Mouse (Mus musculus) kidney, adult 9 months (tissue): ENCODE results near the gene Prkci.

Experiments used
- DNase-seq: peaks from one replicate; pipeline ENCODE4 v3.0.0; 2022

The Prkci gene

GRCm38 (mm10) chr3:31089956-31090355 lies 94.4 kb downstream of the Prkci start:
- DNase-seq: no peak

DNA sequence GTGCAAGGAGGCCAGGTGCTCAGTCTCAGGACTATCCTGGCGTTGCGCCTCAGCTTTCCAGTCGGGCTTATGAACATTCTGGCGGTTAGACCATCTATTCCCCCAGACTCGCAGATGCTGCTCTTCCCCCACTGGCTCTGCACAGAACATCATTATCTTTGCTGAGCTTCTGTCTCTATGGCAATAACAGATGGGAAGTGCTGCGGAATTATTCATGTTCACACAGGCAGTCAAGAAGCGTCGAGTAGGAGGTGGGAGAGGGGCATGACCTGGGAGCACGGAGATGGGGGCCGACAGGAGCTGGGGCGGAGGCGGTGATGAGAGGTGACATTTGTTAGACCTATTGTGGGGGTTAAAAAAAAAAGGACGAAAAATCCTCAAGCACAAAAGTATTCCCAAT lies 97.6 kb downstream of the Prkci start:
- no peak for DNase-seq

- peak; percentile 73 for DNase-seq
Measured at GRCm38 (mm10) chr3:31093627-31094351, 98.2 kb downstream of the Prkci start.

- DNase-seq: peak; percentile 97
Measured at GRCm38 (mm10) chr3:31094531-31095178, 99.1 kb downstream of the Prkci start, which contains the start of gene Skil. TSS of gene Skil (plus strand) at chr3:31095058.

DNA sequence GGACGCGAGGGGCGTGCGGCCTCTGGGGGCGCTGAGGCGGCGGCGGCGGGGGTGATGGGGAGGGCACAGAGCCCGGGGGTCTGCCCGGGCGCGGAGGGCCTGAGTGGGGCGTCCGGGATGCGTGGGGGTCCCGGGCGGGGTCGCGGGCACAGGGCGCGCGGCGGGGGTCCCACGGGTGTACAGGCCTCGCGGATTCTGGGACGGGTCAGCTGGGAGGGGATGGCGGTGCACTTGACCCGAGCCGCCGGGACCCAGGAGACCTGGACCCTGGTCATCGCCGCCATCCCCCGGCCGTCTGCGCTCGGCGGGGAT lies 99.6 kb downstream of the Prkci start:
- no peak for DNase-seq

DNA sequence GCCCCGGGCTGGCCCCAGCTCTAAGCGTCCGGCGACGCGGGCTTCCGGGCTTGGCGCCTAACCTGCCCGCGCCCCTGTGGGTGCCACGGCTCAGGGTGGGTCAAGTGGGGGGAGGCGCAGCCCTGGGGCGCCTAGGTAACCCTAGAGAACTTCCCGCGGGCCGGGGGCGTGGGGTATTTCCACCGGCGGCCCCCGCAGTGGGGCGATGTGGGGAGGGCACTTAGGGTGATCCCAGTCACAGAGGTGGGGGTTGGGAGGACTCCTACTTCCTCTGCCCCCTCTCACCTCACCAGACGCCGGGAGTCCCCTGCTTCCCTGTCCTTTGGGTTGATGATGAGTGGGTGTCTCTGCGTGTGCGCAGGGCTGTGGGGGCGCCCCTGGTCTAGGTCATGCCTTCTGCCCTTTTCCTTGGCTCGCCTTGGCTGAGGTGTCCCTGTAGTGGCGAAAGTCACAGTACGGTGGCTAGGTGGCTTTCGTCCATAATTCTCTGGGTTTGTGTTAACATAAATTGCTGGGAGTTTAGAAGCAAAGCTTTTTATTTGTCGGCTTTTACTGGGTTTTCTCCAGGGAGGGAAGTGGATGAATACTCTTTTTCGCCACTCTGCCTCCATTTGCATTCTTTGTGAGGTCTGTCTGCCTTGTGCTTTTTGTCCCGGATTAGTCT lies 100.1 kb downstream of the Prkci start:
- DNase-seq: peak; percentile 66

- peak; percentile 42 for DNase-seq
Measured at GRCm38 (mm10) chr3:31096155-31097101, 100.9 kb downstream of the Prkci start.

- no peak for DNase-seq
Measured at GRCm38 (mm10) chr3:31097102-31097720, 101.7 kb downstream of the Prkci start.

DNA sequence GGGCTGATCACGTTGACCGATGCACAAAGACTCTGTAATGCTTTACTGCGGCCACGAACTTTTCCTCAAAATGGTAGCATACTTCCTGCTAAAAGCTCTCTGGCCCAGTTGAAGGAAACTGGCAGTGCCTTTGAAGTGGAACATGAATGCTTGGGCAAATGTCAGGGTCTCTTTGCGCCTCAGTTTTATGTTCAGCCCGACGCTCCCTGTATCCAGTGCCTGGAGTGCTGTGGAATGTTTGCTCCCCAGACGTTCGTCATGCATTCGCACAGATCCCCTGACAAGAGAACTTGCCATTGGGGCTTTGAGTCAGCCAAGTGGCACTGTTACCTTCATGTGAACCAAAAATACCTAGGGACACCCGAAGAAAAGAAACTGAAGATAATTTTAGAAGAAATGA lies 102.4 kb downstream of the Prkci start:
- DNase-seq: no peak

GRCm38 (mm10) chr3:31098556-31098955 lies 103.0 kb downstream of the Prkci start:
- no peak for DNase-seq

DNA sequence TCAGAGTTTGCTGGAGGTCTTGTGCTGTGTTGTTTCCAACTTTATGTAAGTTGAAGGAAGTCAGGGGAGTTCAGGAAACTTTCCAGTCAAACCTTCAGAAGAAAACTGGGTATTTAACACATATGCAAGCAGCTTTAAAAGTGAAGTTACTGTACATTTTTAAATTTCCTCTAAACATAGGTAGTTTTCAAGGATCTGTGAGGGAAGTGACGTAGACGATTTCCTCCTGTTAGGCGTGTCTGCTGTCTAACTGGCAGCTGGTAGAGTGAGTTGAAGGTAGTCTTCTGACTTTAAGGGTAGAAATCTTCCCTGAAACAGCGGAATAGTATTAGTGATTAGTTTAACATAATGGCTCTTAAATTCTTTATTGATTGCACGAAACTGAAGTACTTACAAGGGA lies 104.5 kb downstream of the Prkci start:
- DNase-seq: no peak

GRCm38 (mm10) chr3:31100802-31101201 lies 105.3 kb downstream of the Prkci start:
- no peak for DNase-seq
